Mouse (Mus musculus) small intestine, adult 2 months (tissue): ENCODE data around the gene Btk. TPM values are rescaled to one million over a fixed set of nuclear protein-coding genes. Genes with fewer than 3 reads are reported as not detected.
A peak's percentile ranks its signal among the peaks of the same experiment; 100 is the strongest.

ENCODE experiments used
- H3K27ac ChIP-seq: fragments of 200-500 bp; 2 replicates; pipeline ENCODE4 v1.5.1; 2012; ENCODE audit warnings: low read depth, low read length, control low read depth, inconsistent platforms; ENCODE audit not compliant: insufficient read depth
- H3K27me3 ChIP-seq: fragments of 200-500 bp; 2 replicates; pipeline ENCODE4 v1.6.1; 2012; ENCODE audit warnings: mild to moderate bottlenecking, moderate library complexity, low read length, inconsistent platforms; ENCODE audit not compliant: control insufficient read depth, insufficient read depth
- H3K36me3 ChIP-seq: fragments of 200-500 bp; 2 replicates; pipeline ENCODE4 v1.6.1; 2012; ENCODE audit warnings: mild to moderate bottlenecking, low read length, control low read depth, inconsistent platforms; ENCODE audit not compliant: control insufficient read depth, insufficient read depth
- H3K4me1 ChIP-seq: fragments of 200-500 bp; 2 replicates; pipeline ENCODE4 v1.6.1; 2012; ENCODE audit warnings: low read length, inconsistent platforms, mixed read lengths; ENCODE audit not compliant: control insufficient read depth, insufficient read depth, insufficient read length
- H3K4me3 ChIP-seq: fragments of 200-500 bp; 2 replicates; pipeline ENCODE4 v1.5.1; 2012; ENCODE audit warnings: low read depth, mild to moderate bottlenecking, control low read depth, inconsistent platforms, low read length, moderate library complexity
- CTCF ChIP-seq: fragments of 200-500 bp; IDR thresholded peaks from 2 replicates; pipeline ENCODE4 v1.5.1; 2012; ENCODE audit warnings: low read depth, mild to moderate bottlenecking, control low read depth, inconsistent platforms, low read length, moderate library complexity, mixed read lengths; ENCODE audit not compliant: insufficient replicate concordance, insufficient read length; ENCODE audit errors: extremely low read depth
- POLR2A ChIP-seq: fragments of 200-500 bp; IDR thresholded peaks from 2 replicates; pipeline ENCODE4 v1.6.1; 2012; ENCODE audit warnings: low read depth, mild to moderate bottlenecking, control low read depth, inconsistent platforms, low read length, moderate library complexity
- WGBS: fragments of 180-500 bp; shearing (Covaris S2); methylation state at CpG from one replicate; pipeline ENCODE4 v1.1.7; 2018; 5-methylcytosine and 5-hydroxymethylcytosine counted together
- polyA plus RNA-seq: library from polyadenylated mRNA; depleted of rRNA; stranded (reverse); fragments of >200 nt; gene quantifications from 2 replicates; pipeline ENCODE4 v1.2.3, GENCODE M21; 2012

Gene Btk
- polyA plus RNA-seq, 1 experiment = 0.48 TPM

DNA sequence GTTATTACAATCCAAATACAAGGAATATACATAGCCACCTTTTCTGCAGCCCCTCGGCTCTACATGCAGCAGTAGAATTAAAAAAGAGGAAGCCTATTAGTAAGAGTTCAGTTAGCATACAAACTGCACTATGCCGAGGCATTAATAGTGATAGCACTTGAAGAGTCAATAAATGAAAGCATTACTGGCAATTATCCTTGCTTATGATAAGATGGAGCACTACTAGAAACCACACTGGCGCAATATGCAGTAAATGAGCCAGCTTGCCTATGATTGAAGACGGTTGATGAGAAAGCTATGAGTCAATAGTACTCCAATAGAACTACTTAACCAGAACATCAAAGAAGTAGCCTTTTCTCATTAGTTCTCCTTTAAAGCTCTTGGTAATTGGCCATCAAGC, 5.5 kb downstream of the Btk start:
- Histone ChIP-seq H3K36me3 (no peaks in the 10 kb centered on the region), H3K4me1 (no peaks in the 10 kb centered on the region), H3K27ac (no peak overlapping the region), H3K4me3 (no peak overlapping the region), H3K27me3 (no peaks in the 10 kb centered on the region)
- WGBS = 47% methylated on average over 4 of the region's 4 CpGs
- no peak for TF ChIP-seq POLR2A
- no peak for TF ChIP-seq CTCF

DNA sequence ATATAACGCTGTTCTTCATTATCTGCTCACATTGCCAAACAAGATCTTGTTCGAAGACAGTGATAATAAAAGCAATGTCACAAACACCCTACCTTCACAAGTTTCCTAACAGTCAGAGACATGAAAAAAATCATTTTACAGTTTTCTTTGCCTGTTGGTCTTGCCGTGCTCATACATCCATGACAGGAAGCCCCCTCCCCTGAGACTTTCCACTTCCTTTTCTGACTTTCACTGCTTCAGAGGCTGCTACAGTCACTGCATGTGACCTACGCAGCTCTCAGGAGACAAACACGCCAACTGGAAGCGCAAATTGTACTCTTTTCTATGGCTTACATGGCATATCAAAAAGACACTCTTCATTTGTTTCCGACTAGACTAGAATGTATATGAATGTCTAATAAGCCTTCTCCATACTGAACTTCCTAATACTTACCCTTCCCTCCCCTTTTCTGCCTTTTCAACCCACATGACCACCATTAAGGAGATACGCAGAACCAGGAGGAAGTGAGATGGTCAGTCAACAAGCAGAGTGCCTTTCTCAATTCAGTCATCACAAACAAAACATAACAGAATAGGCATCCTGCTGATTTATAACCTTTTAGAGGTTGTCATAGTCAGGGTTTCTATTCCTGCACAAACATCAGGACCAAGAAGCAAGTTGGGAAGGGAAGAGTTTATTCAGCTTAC, 16.7 kb downstream of the Btk start:
- H3K36me3 ChIP-seq = no peaks in the 10 kb centered on the region
- TF ChIP-seq POLR2A (no peak), CTCF (no peak)
- 73% methylated on average over 8 of the region's 8 CpGs for WGBS
- H3K27me3 ChIP-seq = no peaks in the 10 kb centered on the region
- no peak overlapping the region for H3K27ac ChIP-seq
- H3K4me3 ChIP-seq = no peak overlapping the region
- H3K4me1 ChIP-seq = no peaks in the 10 kb centered on the region

DNA sequence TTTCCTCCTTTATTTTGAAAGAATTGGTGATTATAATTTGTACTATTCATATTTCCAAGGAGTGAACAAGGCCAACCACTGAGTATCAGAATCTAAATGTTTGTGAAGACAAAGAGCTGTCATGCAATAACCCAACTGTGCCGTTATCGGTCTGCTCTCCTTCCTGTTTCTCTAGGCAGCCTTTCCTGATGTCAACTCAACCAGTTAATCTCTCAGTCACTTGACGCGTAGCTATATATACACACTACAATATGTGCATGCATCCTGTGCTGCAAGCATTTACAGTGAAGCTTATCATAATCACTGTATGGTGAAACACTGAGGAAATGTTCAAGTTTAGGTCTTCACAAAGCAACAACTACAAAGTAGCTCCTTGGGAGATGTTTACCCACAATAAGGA, 19.0 kb downstream of the Btk start:
- H3K4me1 ChIP-seq = no peaks in the 10 kb centered on the region
- TF ChIP-seq CTCF (no peak), POLR2A (no peak)
- no peak overlapping the region for H3K27ac ChIP-seq
- H3K36me3 ChIP-seq = no peaks in the 10 kb centered on the region
- 83% methylated on average over 4 of the region's 4 CpGs for WGBS
- H3K27me3 ChIP-seq = no peaks in the 10 kb centered on the region
- H3K4me3 ChIP-seq = no peak overlapping the region

DNA sequence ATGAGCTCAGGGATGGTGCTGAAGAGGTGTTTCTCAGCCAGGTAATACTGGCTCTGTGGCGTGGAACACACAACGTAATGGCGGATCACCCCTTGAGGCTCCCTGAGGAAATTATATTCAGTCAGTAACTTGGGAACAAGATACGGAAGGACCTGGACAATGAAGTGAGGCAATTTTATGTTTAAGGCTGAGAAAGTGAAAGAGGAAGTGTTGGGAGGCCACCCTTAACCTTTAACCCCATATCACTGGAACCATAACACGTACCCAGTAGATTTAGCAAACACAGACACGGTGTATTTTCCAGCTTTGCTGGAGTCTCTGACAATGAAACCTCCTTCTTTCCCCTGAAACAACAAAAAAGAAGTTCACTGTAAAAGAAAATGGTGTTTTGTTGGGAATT, 28.9 kb downstream of the Btk start:
- H3K36me3 ChIP-seq = no peaks in the 10 kb centered on the region

DNA sequence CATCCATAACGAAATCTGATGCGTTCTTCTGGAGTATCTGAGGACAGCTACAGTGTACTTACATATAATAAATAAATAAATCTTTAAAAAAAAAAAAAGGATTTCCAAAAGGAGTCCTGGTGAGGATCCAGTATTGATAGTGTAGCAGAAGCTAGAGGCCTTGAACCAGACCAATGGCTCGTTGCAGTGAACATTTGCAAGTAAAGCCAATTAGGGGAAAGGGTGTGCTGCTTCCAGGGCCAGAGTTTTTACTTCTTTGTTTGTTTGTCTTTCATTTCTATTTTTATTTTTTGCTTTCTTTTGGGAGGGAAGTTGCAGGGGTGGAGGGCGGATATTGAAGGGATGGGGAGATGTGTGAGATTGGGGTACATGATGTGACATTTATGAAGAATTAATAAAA, 30.0 kb downstream of the Btk start:
- no peak for TF ChIP-seq CTCF
- no peak for TF ChIP-seq POLR2A
- H3K27me3 ChIP-seq = no peaks in the 10 kb centered on the region
- no peaks in the 10 kb centered on the region for H3K36me3 ChIP-seq
- WGBS = 84% methylated on average over 4 of the region's 4 CpGs
- no peak overlapping the region for H3K4me3 ChIP-seq
- H3K27ac ChIP-seq = no peak overlapping the region
- no peaks in the 10 kb centered on the region for H3K4me1 ChIP-seq

More for the DNA sequence above, 28.9 kb downstream of the Btk start:
- peak overlapping the region; percentile 39; the same call in 1 of the 2 replicates for H3K4me3 ChIP-seq
- H3K27me3 ChIP-seq = no peaks in the 10 kb centered on the region
- peak overlapping the region; percentile 69; the same call in 1 of the 2 replicates for H3K27ac ChIP-seq
- no peaks in the 10 kb centered on the region for H3K4me1 ChIP-seq
- WGBS = 24% methylated on average over 6 of the region's 6 CpGs
- TF ChIP-seq CTCF (no peak), POLR2A (no peak)

DNA sequence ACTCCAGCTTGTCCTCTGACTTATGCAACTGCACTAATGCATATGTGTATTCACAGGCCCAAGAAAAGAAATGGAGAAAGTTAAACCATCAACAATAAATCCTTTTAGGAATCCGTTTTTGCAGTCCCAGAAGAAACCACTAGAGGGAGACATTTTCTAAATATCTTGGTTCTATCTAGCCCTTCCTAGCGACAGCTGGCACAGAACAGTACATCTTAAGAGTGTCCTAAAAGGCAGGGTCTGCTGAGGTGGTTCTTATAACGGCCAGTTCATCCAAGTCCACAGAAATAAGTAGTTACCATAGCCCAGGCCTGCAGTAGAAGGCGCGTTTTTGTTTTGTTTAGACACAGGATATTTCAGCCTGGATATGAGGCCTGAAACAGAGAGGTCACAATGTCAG, 32.5 kb downstream of the Btk start:
- Histone ChIP-seq H3K36me3 (no peaks in the 10 kb centered on the region), H3K27me3 (no peaks in the 10 kb centered on the region), H3K4me1 (no peaks in the 10 kb centered on the region), H3K4me3 (no peak overlapping the region), H3K27ac (no peak overlapping the region)
- 30% methylated on average over 5 of the region's 5 CpGs for WGBS
- TF ChIP-seq CTCF (no peak), POLR2A (no peak)

DNA sequence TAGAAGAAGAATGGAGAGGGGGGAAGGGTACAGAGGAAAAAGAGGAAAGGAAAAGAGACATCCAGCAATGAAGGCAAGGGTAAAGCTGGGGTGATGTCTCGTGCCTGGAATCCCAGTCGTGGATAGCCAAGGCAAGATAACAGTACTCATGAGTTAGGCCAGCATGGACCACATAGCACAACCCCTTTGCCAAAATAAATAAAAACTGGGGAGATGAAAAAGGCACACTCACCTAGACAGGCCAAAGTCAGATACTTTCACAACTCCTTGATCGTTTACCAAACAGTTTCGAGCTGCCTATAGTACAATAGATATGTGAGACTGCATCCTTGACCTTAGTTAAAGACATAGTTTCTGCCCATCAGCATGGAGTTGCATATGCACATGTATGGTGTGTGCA, 36.0 kb downstream of the Btk start:
- 81% methylated on average over 4 of the region's 4 CpGs for WGBS
- no peak overlapping the region for H3K4me3 ChIP-seq
- H3K27ac ChIP-seq = no peak overlapping the region
- no peaks in the 10 kb centered on the region for H3K27me3 ChIP-seq
- no peaks in the 10 kb centered on the region for H3K36me3 ChIP-seq
- no peaks in the 10 kb centered on the region for H3K4me1 ChIP-seq
- TF ChIP-seq POLR2A = no peak
- TF ChIP-seq CTCF = no peak
